Mouse (Mus musculus): Measurements from ENCODE around the gene Ncf2.

Gene Ncf2

DNA sequence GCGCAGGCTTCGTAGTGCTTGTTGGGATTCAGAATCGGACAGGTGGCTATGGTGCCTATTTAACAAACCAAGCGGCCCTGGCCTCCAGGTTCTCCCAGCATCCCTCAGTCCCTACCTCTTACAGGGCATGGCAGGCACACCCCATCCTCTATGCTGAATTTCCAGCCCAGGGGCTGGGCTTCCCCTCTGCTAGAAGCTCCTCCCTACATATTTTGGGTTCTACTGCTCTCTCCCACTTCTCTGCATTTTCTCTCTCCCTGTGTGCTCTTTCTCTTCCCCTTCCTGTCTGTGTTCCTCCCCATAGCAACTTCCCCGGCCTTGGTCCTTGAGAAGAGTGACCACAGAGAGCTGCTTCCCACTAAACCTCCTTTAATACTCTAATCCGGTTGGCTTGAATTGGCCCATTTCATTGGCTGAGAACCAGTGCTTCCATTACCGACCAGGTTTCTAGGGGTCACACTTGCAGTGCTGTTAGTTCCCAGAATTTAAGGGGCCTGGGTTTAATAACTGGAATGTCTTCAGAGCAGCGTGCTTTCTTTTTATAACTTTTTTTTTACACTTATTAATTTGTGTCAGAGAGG, 3.2 kb upstream of the Ncf2 start:
- no peak for DNase-seq (ENCODE audit: low read depth, low spot score)

DNA sequence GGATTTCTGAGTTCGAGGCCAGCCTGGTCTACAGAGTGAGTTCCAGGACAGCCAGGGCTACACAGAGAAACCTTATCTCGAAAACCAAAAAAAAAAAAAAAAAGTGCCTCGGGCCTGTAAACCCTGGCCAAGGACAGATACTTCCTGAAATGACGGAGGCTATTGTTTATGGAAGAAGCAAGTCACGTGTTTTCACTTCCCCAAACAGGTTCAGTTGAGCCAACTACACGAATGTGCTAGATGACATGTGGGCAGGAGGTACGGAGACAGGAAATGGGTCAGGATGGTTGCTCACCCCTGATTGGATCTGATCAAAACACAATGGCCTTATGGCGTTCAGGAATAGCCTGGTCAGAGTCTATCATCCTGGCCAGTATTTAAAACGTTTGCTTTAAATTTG, 1.9 kb upstream of the Ncf2 start:
- DNase-seq (ENCODE audit: low read depth, low spot score), result peak; percentile 76

DNA sequence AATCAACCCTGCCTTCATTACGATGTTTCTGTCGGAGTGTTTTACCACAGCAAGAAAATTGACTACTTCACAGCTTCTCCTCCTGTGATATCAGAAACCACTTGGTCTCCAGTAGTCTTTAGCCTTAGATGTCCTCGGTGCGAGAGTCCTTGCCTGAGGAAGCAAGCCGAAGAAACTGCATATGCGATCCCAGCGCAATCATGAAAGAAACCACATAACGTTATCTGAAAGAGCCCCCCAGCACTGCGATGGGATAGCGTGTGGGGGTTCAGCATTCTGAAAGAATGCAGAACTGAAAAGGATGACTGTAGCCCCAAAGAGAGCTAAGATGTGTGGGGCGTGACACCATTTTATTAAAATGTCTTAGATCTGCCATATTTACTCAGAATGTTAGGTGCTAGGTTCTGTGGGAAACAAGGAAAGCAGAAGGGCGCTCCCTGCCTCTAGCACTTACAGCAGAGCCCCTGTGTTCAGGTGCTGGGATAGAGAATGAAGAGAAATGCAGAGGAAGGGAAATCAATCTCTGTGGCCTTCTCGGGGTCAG, 711 bp downstream of the Ncf2 start:
- no peak for DNase-seq (ENCODE audit: low read depth, low spot score)

DNA sequence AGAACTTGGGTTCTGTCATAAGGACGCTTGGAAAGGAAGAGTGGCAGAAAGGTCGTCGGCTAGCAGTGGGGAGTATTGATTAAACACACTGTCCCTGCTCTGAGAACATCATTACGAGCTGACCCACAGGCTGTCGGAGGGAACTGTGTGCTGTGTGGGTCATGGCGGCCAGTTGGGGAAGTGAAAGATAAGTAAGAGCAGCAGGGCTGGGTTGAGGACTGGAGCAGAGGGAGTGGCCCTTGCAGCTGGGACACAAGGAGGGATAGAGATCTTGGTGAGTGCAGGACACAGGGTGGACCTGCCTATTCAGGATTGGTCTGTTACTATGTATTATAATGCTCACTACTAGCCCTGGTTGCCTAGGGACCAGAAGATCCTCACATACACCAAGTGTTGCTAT, 4.9 kb downstream of the Ncf2 start:
- peak; percentile 27 for DNase-seq (ENCODE audit: low read depth, low spot score)

DNA sequence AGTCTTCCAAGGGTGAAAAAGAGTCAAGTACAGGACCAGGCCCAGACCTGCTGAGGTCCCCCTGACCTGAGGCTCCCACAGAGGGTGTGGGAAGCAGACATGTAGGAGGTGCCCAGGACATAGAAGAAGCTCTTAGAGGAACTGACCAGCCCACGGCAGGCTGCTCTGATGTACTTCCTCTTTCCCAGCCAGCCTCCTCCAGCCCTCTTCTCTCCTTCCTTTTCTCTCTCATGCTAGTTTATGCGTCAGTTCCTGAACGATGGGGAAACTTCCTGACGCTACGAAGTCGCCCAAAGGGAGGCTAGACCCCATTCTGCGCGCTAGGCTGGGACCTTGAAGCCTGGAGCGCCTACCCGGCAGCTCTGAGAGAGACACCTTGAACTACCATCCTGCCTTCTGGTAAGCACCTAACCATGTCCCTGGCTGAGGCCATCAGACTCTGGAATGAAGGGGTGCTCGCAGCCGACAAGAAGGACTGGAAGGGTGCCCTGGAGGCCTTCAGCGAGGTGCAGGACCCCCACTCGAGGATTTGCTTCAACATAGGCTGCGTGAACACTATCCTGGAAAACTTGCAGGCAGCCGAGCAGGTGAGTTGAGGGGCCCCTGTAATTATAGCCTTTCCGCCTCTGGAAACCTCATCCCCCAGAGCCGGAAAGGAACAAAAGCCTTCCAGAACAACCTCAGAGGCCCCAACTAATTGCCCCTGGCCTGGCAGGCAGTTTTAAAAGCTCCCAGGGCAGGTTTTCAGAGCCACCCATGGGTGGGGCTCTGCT, 7.8 kb downstream of the Ncf2 start:
- DNase-seq (ENCODE audit: low read depth, low spot score), result peak; percentile 82

DNA sequence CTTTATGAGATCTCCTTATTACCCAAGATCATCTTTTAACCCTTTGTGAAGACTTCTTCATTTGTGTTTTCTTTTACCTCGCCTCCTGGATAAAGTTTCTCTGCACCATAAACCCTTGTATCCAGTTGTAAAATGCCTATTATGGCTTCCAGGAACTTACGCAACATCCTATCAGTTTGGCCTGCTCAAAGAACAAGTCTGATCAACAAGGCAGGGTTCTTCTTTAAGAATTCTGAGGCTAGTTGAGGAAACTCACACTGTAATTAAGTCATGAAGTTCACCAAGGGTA, 8.3 kb downstream of the Ncf2 start:
- DNase-seq (ENCODE audit: low read depth, low spot score), result no peak

DNA sequence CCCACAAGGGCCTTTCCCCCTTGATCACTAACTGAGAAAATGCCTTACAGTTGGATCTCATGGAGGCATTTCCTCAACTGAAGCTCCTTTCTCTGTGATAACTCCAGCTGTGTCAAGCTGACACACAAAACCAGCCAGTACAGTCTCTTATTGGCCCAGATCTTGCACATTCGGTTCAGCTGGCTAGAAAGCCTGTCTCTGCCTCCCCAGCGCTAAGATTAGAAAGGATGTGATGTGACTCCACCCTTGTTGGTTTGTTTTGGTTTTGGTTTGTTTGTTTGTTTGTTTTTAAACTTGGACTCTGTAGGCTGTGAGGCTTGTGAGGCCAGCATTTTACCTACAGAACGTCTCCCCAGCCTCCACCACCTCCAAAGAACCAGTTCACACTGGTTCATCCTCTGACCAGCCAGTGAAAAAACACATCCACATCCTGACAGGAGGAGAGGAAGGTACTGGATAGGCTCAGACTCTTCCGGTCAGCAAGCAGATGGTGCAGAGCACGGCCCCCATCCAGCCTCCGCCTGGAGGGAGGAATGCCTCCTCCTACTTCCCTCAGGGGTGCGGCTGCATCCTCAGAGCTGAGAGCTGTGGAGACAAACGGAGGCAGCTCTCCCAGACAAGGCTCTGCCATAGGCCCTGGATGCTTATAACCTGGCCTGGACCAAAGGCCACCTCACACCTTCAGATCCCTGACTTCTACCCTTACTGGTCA, 9.7 kb downstream of the Ncf2 start:
- no peak for DNase-seq (ENCODE audit: low read depth, low spot score)

DNA sequence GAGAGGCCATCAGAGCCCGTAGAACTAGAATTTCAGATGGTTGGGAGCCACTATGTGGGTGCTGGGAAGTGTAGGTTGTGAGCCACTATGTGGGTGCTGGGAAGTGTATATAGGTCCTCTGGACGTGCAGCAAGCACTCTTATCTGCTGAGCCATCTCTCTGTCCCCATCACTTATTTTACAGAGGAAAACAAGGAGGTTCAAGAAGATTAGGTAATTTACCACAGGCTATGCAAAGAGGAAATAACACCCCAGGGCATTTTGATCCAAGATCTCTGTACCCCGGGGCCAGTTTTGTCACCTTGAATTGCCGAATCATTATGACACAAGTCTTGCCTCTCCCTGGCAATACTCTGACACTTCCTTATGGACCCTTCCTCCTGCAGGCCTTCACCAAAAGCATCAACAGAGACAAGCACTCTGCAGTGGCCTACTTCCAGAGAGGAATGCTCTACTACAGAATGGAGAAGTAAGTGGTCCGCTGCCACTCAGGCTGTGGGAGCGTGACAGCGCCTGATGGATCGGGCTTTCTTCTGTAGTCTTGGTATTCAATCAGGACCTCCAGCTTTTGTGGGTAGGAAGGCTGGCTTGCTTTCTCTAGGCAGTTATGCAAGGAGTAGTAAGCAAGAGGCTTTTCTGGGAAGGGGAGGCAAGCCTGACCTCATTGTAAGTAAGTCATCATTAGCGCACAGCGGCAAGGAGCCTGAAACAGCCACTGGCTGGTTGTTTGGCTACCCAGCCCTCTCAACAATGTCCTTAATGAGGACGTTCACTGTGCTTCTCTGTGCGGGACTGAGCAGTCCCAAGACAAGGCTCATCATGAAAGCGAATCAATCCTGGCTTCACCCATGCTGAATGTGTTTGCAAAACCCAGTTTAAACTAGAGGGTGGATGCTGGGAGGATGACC, 10.8 kb downstream of the Ncf2 start:
- DNase-seq (ENCODE audit: low read depth, low spot score), result no peak

DNA sequence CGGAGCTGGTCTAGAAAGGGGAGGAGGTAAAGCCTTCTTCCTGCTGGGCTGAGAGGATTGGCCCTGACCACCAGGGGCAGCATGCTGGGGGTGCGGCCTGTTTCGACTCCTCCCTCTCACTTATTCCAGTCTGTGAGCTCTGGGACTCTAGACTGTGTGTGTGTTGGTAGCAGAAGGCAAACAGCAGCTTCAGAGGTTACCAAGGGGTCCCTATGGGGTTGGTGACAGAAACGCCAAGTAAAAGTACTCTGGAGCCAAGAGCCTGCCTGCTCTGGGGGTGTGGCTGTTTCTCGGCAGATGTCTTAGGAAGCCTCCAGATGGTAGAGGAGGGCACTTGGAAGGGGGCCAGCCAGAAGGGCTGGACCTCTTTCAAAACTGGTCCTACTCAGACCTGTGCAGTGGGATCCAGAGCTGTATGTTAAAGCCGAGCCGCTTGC, 15.3 kb downstream of the Ncf2 start:
- peak; percentile 35 for DNase-seq (ENCODE audit: low read depth, low spot score)

DNA sequence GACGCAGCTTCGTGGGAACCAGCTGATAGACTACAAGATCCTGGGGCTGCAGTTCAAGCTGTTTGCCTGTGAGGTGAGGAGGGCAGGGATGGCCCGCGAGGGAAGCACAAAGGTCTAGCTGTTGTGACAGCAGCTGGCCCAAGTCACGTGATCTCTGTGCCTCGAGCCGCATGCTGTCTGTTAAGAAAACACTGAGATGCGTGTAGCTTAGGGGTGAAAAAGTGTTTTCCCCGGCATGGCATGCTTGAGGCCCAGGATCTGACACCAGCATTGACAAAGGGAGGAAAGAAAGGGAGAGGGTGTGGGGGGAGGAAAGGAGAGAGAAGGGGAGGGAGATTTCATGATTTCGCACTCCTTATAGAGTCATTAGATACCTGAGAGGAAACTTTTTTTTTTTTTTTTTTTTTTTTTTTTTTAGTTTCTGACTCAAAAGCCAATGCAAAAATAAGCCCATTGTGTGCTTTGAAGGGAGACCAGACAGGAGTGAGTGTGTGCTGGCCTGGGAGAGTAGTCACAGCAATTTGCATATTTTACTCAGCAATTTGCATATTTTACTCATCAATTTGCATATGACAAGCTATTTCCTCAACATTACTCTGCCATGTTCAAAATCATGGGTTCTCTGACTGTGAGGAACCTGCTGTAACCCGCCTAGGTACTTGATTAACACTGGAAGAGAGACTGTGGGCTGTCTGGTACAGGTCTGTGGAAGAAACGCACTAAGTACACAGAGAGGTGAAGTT, 17.2 kb downstream of the Ncf2 start:
- peak; percentile 72 for DNase-seq (ENCODE audit: low read depth, low spot score)

DNA sequence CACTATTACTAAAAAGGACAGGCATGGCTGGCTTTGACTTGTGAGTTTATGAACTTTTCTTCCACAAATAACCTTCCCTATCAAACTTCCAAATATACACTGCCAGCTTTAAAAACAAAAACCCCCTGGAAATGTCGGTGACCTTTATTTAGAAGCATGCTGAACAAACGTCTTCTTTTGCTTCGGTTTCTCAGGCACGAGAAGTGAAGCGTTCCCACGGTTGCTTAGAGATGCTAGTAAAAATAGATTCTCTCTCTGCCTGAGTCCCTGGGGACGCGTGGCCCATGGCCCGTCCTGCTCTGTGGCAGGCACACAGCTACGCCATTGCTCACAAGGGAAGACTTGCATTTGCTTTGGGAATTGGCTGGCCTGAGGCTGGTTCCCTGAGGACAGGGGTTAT, 17.8 kb downstream of the Ncf2 start:
- peak; percentile 77 for DNase-seq (ENCODE audit: low read depth, low spot score)

DNA sequence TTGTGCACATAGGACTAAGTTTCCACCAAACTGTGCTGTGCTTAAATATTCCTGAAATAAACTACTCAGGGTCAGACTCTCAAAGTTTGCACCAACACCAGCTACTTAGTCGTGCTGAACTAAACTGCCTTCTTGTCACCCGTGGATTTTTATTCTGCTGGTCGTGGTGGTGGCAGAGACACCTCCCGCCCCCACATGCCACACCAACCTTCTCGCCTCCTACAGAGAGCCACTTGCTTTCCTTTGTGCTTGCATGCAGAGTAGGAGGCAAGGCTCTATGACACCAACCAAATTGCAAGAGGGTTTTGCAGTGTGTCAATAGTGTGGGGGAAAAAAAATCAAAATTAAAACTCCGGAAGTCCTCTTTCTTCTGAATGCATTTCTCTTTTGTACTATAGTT, 19.6 kb downstream of the Ncf2 start:
- DNase-seq (ENCODE audit: low read depth, low spot score), result no peak

DNA sequence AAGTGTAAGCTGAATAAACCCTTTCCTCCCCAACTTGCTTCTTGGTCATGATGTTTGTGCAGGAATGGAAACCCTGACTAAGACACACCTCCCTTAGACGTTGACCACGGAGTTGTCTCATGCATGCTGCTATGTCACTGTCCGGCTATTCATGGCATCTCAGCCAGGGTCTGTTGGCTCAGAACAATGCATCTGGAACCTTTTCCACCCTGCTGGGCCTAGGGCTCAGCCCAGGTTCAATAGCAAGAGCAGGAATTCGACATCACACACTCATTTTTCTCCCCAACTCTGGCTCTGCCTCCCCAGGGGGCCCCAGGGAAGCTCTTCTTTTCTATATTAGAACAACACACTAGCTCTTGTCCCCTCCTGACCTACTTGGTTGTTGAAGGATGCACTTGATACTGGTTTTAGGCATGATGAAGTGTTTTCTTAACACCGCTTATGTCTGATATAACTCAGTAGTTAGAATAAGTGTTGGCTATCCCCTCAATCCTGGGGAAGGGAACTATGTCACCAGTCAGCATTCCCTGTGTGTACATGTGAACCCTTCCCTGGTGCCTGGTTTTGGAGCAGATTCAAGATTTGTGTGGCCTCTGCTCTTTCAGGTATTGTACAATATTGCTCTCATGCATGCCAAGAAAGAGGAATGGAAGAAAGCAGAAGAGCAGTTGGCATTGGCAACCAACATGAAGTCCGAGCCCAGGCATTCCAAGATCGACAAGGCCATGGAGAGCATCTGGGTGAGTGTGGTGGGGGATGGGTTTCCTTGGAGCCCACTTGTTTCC, 21.1 kb downstream of the Ncf2 start:
- no peak for DNase-seq (ENCODE audit: low read depth, low spot score)

DNA sequence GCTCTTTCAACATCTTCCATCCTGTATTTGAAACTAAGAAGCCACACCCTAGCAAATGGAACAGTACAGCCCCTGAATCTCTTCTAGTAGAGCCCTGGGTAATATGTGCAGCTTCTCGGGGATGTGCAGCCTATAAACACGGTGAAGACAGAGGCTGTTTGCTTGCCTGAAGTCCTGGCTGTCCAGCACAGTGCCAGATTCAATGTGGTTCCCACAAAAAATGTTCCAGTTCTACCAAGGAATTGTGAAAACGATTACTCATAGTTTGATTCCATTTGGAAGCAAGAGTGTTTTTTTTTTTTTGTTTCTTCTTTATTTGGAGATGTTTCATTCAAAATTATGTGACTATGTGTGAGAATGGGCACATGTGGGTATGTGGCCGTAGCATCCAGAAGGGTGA, 21.8 kb downstream of the Ncf2 start:
- no peak for DNase-seq (ENCODE audit: low read depth, low spot score)

DNA sequence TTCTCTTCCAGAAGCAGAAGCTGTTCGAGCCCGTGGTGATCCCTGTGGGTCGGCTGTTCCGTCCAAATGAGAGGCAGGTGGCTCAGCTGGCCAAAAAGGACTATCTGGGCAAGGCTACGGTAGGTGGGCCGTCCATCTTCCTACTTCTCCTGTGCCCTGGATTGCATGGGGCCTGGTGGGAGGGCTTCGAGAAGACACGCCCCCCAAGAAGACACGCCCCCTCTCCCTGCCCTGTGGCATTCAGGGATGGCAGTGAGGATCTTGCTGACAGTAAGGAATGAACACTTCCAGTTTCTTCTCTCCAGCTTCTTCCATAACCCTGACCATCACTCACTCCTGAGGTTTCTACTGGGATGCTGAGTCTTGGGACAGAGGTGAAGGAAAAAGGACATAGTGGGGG, 24.2 kb downstream of the Ncf2 start:
- no peak for DNase-seq (ENCODE audit: low read depth, low spot score)

DNA sequence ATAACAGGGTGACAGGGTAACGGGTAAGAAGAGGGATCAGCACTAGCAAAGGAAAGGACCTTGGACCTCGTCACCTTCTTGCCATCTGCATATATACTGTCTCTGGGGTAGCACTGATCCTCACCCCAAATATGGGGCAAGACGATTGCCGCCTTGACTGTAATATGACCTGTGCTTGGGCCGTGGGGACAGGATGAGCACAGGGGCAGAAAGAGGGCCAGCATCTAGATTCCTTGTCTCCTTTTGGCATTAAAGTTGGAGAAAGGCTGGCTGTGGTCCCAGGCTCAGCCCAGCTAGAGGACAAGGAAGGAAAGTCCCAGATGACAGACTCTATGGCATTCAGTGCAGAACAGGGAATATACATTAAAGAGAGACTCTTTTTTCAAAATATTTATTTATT, 26.5 kb downstream of the Ncf2 start:
- no peak for DNase-seq (ENCODE audit: low read depth, low spot score)

DNA sequence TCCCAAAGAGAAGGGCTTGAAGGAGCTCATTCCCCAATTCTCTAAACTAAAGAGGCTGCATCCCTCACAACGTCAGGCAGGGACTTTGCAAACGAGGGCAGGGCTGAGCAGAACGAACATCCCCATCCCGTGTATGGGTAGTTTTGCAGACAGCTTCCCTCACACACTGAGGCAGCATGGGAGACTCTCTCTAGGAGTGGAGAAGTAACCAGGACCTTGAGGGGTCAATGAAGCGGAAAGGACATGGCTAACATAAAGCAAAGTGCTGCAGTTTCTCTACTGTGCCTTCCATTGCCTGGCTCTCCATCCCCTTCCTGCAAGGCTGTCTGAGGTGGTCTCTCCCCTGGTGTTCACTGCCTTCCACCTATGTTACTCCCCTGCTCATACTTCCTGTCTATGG, 28.2 kb downstream of the Ncf2 start:
- DNase-seq (ENCODE audit: low read depth, low spot score), result no peak

DNA sequence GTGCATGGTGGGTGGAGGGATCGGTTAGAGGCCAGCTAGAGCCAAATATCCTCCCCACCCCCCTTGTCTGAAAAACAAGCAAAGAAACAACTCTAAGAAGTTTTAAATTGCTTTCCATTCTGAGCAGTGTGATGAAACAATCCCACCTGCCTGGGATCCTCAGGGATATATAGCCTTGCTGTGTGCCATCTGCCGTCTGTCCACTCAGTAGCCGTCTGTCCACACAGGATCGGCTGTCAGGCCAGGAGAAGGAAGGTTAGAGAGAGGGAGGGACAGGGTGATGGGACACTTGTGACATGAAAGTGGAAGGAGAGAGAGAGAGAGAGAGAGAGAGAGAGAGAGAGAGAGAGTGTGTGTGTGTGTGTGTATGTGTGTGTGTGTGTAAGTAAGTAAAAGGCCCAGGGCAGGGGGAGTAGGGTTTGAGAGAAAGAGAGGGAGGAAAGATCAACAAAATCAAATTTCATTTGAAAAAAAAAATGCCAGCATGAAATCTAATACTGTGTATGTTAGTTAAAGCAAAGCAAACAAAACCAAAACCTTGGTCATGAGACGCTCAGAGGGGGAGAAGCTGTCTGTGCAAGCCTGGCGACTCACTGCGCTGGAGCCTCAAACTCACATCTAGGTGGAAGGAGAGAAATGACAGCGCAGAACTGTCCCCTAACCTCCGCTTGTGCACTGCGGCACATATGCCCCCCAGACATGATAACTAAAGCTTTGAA, 28.8 kb downstream of the Ncf2 start:
- no peak for DNase-seq (ENCODE audit: low read depth, low spot score)

DNA sequence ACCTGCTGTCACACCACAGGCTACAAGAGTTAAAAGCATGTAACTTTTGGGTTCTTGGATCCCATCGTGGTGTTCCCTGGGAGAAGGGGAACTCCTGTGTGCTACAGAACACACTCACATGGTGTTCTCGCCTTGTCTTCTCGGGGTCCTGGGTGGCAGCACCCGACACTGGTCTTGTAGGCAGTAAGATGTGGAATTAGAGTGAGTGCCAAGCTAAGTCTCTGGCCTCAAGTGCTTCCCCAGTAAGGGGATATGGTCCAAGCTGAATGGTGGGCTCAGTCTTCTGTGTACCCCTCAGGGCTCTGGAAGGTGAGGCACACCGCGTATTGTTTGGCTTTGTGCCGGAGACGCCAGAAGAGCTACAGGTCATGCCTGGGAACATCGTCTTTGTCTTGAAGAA, 30.1 kb downstream of the Ncf2 start:
- no peak for DNase-seq (ENCODE audit: low read depth, low spot score)

DNA sequence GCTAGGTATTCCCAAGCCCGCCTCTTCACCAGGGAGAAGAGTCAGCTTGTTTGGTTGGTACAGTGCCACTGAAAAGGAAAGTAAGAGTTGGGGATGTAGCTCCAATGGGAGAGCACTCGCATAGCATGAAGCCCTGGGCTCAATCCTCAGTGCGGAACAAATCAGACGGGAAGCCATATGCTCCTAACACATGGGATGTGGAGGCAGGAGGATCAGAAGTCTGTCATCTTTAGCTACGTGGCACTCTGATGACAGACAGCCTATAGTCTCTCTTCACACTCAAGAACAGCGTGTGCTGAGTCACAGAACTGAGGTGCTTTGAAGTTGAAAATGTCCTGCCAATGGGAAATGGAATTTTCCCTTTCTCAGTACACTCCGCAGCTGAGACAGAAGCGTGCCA, 31.0 kb downstream of the Ncf2 start:
- no peak for DNase-seq (ENCODE audit: low read depth, low spot score)
